Mouse (Mus musculus): Measurements from ENCODE around the gene Cacna1g. TPM values are rescaled to one million over a fixed set of nuclear protein-coding genes. Genes with fewer than 3 reads are reported as not detected.
A peak's percentile ranks its signal among the peaks of the same experiment; 100 is the strongest.

Cacna1g gene
- 10 to 100 TPM; 18.7 to 22.7 TPM for total RNA-seq (2021)
- long read RNA-seq, experiment 1, partial matches to known transcripts: 8 of 11 reads
- long read RNA-seq, experiment 1, other reads (novel, unspliced or antisense): 2 of 11 reads
- long read RNA-seq, experiment 2, partial matches to known transcripts: 3 of 7 reads
- long read RNA-seq, experiment 2, other reads (novel, unspliced or antisense): 4 of 7 reads

GRCm38 (mm10) chr11:94473707-94474543 is at the start of gene Cacna1g:
Gene Cacna1g, minus strand, starts transcription at chr11:94474198.
- DNase-seq (ENCODE audit: low spot score in 2 of 2): peak; percentile 79 to 90

GRCm38 (mm10) chr11:94521219-94521843 is 47.3 kb upstream of the Cacna1g start, which contains the start of gene Mycbpap:
Gene Mycbpap, minus strand, starts transcription at chr11:94521742.
- DNase-seq (ENCODE audit: low spot score in 2 of 2): no peak

GRCm38 (mm10) chr11:94513452-94513851 is 39.5 kb upstream of the Cacna1g start:
- no peak for DNase-seq (ENCODE audit: low spot score in 2 of 2)

- no peak for DNase-seq (ENCODE audit: low spot score in 2 of 2)
These were observed 35.0 kb upstream of the Cacna1g start for GRCm38 (mm10) chr11:94508976-94509375.

- no peak for DNase-seq (ENCODE audit: low spot score in 2 of 2)
These were observed 27.5 kb upstream of the Cacna1g start for GRCm38 (mm10) chr11:94501482-94501881.

- DNase-seq (ENCODE audit: low spot score in 2 of 2): no peak
These were observed 26.4 kb upstream of the Cacna1g start for GRCm38 (mm10) chr11:94500362-94500761.

GRCm38 (mm10) chr11:94499661-94500152 is 25.7 kb upstream of the Cacna1g start, which contains the start of gene Epn3:
Gene Epn3, minus strand, starts transcription at chr11:94499974.
- DNase-seq (ENCODE audit: low spot score in 2 of 2): no peak

- DNase-seq (ENCODE audit: low spot score in 2 of 2): no peak
These were observed 25.0 kb upstream of the Cacna1g start for GRCm38 (mm10) chr11:94499035-94499434.

- no peak for DNase-seq (ENCODE audit: low spot score in 2 of 2)
These were observed 24.3 kb upstream of the Cacna1g start for GRCm38 (mm10) chr11:94498093-94498996.

- DNase-seq (ENCODE audit: low spot score in 2 of 2): no peak
These were observed 21.4 kb upstream of the Cacna1g start for GRCm38 (mm10) chr11:94495415-94495814.

- DNase-seq (ENCODE audit: low spot score in 2 of 2): no peak
These were observed 17.7 kb upstream of the Cacna1g start for GRCm38 (mm10) chr11:94491749-94492099.

GRCm38 (mm10) chr11:94491035-94491748 is 17.2 kb upstream of the Cacna1g start:
- no peak for DNase-seq (ENCODE audit: low spot score in 2 of 2)

GRCm38 (mm10) chr11:94489745-94490144 is 15.7 kb upstream of the Cacna1g start:
- no peak for DNase-seq (ENCODE audit: low spot score in 2 of 2)

GRCm38 (mm10) chr11:94488767-94489533 is 15.0 kb upstream of the Cacna1g start:
- no peak for DNase-seq (ENCODE audit: low spot score in 2 of 2)

GRCm38 (mm10) chr11:94486001-94486400 is 12.0 kb upstream of the Cacna1g start, which contains the start of gene Spata20:
Gene Spata20, minus strand, starts transcription at chr11:94486179.
- DNase-seq (ENCODE audit: low spot score in 2 of 2): peak; percentile 78 to 85

- no peak for DNase-seq (ENCODE audit: low spot score in 2 of 2)
These were observed 11.2 kb upstream of the Cacna1g start for GRCm38 (mm10) chr11:94485223-94485622.

GRCm38 (mm10) chr11:94484636-94485035 is 10.6 kb upstream of the Cacna1g start:
- DNase-seq (ENCODE audit: low spot score in 2 of 2): no peak

GRCm38 (mm10) chr11:94483921-94484320 is 9.9 kb upstream of the Cacna1g start:
- DNase-seq (ENCODE audit: low spot score in 2 of 2): no peak

- DNase-seq (ENCODE audit: low spot score in 2 of 2): no peak
These were observed 9.4 kb upstream of the Cacna1g start for GRCm38 (mm10) chr11:94483436-94483835.

All from gastrocnemius, postnatal 4 days (tissue).